Mouse (Mus musculus): ENCODE measurements around the gene Rprm. TPM values are rescaled to one million over a fixed set of nuclear protein-coding genes. Genes with fewer than 3 reads are reported as not detected.
A peak's percentile ranks its signal among the peaks of the same experiment; 100 is the strongest.

Gene Rprm
- polyA plus RNA-seq (2016; fragmentation: Nextera tagmentation; extraction: Ambion mirVana): 1.2 and 1.3 TPM in 2 replicates

DNA sequence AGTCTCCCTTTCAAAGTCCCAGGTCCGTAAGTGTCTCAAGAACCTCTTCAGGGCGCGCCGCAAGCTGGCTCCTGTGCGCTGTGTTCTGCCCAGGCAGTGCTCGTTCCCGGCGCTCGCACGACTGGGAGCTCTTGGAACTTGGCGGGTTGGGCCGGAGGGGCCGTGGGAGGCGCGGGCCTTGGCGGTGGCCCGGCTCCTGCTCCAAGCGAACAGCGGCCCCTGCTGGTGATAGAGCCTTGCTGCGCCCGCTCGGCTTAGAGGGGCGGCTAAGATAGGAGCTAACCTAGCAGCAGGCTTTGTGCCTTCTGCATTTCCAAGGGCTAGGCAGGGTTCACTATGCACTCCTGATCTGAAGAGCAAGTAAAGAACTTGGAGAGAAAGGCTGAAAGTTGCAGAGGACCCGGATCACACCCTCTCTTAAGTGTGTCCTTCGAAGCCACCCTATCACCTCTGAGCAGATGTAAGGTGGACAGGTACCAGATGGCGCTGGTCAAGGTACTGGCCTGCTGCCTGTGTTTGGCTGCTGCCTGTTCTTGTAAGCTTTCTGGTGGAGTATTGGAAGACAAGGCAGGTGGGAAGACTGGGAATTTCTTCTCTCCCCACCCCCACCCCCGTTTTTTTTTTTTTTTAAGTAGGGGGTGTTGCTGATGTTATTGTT lies at the start of gene Rprm:
TSS of gene Rprm (minus strand) at position 123 of the 658 bp plus-strand sequence.
- H3K4me1 ChIP-seq (replicated peaks): peaks cover 15% of the 10 kb centered on the region
- 2% methylated on average over 27 of the region's 27 CpGs for WGBS
- ATAC-seq (ENCODE audit: insufficient number of reproducible peaks, low FRiP score): peak; percentile 88
- H3K4me2 ChIP-seq: peak within 1 kb of the TSS; percentile 89
- H3K9me3 ChIP-seq (replicated peaks): no peaks in the 10 kb centered on the region
- H3K27me3 ChIP-seq (replicated peaks): peaks cover 29% of the 10 kb centered on the region
- H3K9ac ChIP-seq: peak within 1 kb of the TSS; percentile 21; the same call in 1 of the 2 replicates
- H3K4me3 ChIP-seq: peak within 1 kb of the TSS; percentile 53
- H3K27ac ChIP-seq (ENCODE audit: poor library complexity, severe bottlenecking): no peak within 1 kb of the TSS
- no peaks in the 10 kb centered on the region for H3K36me3 ChIP-seq

- no peaks in the 10 kb centered on the region for H3K27me3 ChIP-seq (replicated peaks)
- 79% methylated on average over 6 of the region's 6 CpGs for WGBS
These were observed 34.0 kb upstream of the Rprm start for GRCm38 (mm10) chr2:54119305-54119704.

GRCm38 (mm10) chr2:54118881-54119280 lies 33.5 kb upstream of the Rprm start:
- ATAC-seq (ENCODE audit: insufficient number of reproducible peaks, low FRiP score): no peak
- no peaks in the 10 kb centered on the region for H3K36me3 ChIP-seq
- H3K9me3 ChIP-seq (replicated peaks): no peaks in the 10 kb centered on the region
- 18% methylated on average over 3 of the region's 3 CpGs for WGBS
- no peak overlapping the region for H3K4me2 ChIP-seq
- no peak overlapping the region for H3K4me3 ChIP-seq
- no peak overlapping the region for H3K9ac ChIP-seq
- H3K27ac ChIP-seq (ENCODE audit: poor library complexity, severe bottlenecking): no peak overlapping the region
- no peaks in the 10 kb centered on the region for H3K4me1 ChIP-seq (replicated peaks)
- H3K27me3 ChIP-seq (replicated peaks): no peaks in the 10 kb centered on the region

More at GRCm38 (mm10) chr2:54119305-54119704, 34.0 kb upstream of the Rprm start:
- H3K9ac ChIP-seq: no peak overlapping the region
- H3K36me3 ChIP-seq: no peaks in the 10 kb centered on the region
- no peaks in the 10 kb centered on the region for H3K4me1 ChIP-seq (replicated peaks)
- no peak for ATAC-seq (ENCODE audit: insufficient number of reproducible peaks, low FRiP score)
- H3K27ac ChIP-seq (ENCODE audit: poor library complexity, severe bottlenecking): no peak overlapping the region
- no peaks in the 10 kb centered on the region for H3K9me3 ChIP-seq (replicated peaks)
- no peak overlapping the region for H3K4me3 ChIP-seq
- H3K4me2 ChIP-seq: no peak overlapping the region

DNA sequence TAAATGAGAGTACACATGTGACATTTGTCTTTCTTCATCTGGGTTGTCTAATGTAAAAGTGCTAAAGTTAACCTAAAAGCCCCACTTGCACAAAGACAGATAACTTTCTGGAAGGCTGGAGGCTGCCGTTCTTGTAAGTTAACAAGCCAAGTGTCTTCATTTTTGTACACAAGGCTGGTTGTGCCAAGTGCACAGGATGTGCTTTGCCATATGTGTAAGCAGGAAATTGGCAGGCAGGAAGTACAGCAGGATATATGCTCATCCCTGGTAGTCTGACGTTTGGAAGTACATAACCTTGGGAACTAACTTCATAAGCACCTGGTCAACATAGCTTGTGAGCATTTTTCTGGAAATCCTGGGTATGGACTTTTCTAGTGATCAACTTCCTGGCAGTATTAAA lies 25.9 kb upstream of the Rprm start:
- Histone ChIP-seq H3K9ac (no peak overlapping the region), H3K4me3 (no peak overlapping the region), H3K9me3 (replicated peaks) (no peaks in the 10 kb centered on the region), H3K4me1 (replicated peaks) (no peaks in the 10 kb centered on the region), H3K27me3 (replicated peaks) (no peaks in the 10 kb centered on the region), H3K4me2 (no peak overlapping the region), H3K27ac (ENCODE audit: poor library complexity, severe bottlenecking) (no peak overlapping the region), H3K36me3 (no peaks in the 10 kb centered on the region)
- 56% methylated on average over 2 of the region's 2 CpGs for WGBS
- ATAC-seq (ENCODE audit: insufficient number of reproducible peaks, low FRiP score): no peak

DNA sequence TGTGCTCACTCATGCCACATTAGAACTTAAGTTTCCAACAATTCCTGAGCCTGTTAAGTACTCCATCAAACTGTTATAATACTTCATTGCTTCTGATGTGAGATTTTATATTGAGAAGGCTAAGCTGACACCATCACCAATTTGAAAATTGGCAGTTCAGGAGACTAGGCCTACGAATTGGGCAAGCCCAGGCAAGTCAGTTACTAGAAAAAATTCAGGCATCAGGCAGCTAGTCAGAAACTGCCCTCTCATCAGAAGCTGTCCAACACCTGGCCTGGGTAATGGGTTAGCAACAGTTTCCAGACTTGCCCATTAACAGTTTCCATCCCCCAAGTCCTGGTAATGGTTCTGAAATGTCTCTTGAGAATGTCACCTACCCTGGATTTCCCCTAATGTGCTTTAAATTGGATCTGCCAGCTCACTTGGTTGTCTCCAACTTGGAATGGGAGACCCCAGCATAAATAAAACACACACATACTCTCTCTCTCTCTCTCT lies 20.9 kb upstream of the Rprm start:
- H3K4me1 ChIP-seq (replicated peaks): no peaks in the 10 kb centered on the region
- no peak overlapping the region for H3K27ac ChIP-seq (ENCODE audit: poor library complexity, severe bottlenecking)
- ATAC-seq (ENCODE audit: insufficient number of reproducible peaks, low FRiP score): no peak
- H3K36me3 ChIP-seq: no peaks in the 10 kb centered on the region
- no peak overlapping the region for H3K4me3 ChIP-seq
- no peaks in the 10 kb centered on the region for H3K27me3 ChIP-seq (replicated peaks)
- no peak overlapping the region for H3K4me2 ChIP-seq
- no peaks in the 10 kb centered on the region for H3K9me3 ChIP-seq (replicated peaks)
- WGBS: 63% methylated on average over 1 of the region's 1 CpGs
- no peak overlapping the region for H3K9ac ChIP-seq

- H3K27me3 ChIP-seq (replicated peaks): no peaks in the 10 kb centered on the region
- no peaks in the 10 kb centered on the region for H3K4me1 ChIP-seq (replicated peaks)
- H3K4me3 ChIP-seq: no peak overlapping the region
- no peak for ATAC-seq (ENCODE audit: insufficient number of reproducible peaks, low FRiP score)
- no peaks in the 10 kb centered on the region for H3K9me3 ChIP-seq (replicated peaks)
- WGBS: 73% methylated on average over 1 of the region's 1 CpGs
- no peak overlapping the region for H3K9ac ChIP-seq
- no peaks in the 10 kb centered on the region for H3K36me3 ChIP-seq
- no peak overlapping the region for H3K4me2 ChIP-seq
- H3K27ac ChIP-seq (ENCODE audit: poor library complexity, severe bottlenecking): no peak overlapping the region
These were observed 14.6 kb upstream of the Rprm start for GRCm38 (mm10) chr2:54099939-54100338.

DNA sequence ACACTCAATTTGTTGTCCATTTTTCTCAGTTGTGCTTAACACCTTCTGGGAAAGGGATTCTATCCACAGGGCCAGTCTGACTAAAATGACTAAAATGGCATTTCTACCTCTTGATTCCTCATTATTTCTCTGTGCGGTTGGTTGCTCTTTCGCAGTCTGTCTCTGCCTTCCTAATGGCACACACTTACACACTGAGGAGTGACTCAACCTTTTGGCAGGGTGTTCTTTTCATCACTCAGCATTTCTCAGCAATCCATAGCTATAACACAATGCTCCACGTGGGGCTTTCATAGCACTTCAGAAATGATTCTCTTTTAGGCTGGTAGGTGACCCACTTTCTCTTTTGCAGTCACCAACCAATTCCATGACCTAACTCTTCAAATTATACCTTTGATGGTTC lies 7.3 kb upstream of the Rprm start:
- whole genome bisulfite sequencing: 77% methylated on average over 3 of the region's 3 CpGs
- no peaks in the 10 kb centered on the region for H3K9me3 ChIP-seq (replicated peaks)
- ATAC-seq (ENCODE audit: insufficient number of reproducible peaks, low FRiP score): no peak
- H3K4me3 ChIP-seq: no peak overlapping the region
- H3K4me1 ChIP-seq (replicated peaks): no peaks in the 10 kb centered on the region
- H3K27me3 ChIP-seq (replicated peaks): no peaks in the 10 kb centered on the region
- no peak overlapping the region for H3K9ac ChIP-seq
- H3K27ac ChIP-seq (ENCODE audit: poor library complexity, severe bottlenecking): no peak overlapping the region
- no peak overlapping the region for H3K4me2 ChIP-seq
- no peaks in the 10 kb centered on the region for H3K36me3 ChIP-seq

GRCm38 (mm10) chr2:54086254-54086653 lies 902 bp upstream of the Rprm start:
- Histone ChIP-seq H3K27me3 (replicated peaks) (peaks cover 29% of the 10 kb centered on the region), H3K4me3 (no peak overlapping the region), H3K9me3 (replicated peaks) (no peaks in the 10 kb centered on the region), H3K27ac (ENCODE audit: poor library complexity, severe bottlenecking) (no peak overlapping the region), H3K36me3 (no peaks in the 10 kb centered on the region), H3K9ac (no peak overlapping the region), H3K4me2 (no peak overlapping the region), H3K4me1 (replicated peaks) (peaks cover 15% of the 10 kb centered on the region)
- no peak for ATAC-seq (ENCODE audit: insufficient number of reproducible peaks, low FRiP score)
- WGBS: 53% methylated on average over 4 of the region's 4 CpGs

GRCm38 (mm10) chr2:54084737-54085429 lies 469 bp downstream of the Rprm start:
- peak; percentile 76; the same call in 1 of the 2 replicates for ATAC-seq (ENCODE audit: insufficient number of reproducible peaks, low FRiP score)
- H3K4me2 ChIP-seq: peak overlapping the region; percentile 89
- no peaks in the 10 kb centered on the region for H3K36me3 ChIP-seq
- H3K9me3 ChIP-seq (replicated peaks): no peaks in the 10 kb centered on the region
- no peak overlapping the region for H3K27ac ChIP-seq (ENCODE audit: poor library complexity, severe bottlenecking)
- peaks cover 15% of the 10 kb centered on the region for H3K4me1 ChIP-seq (replicated peaks)
- peak overlapping the region; percentile 21; the same call in 1 of the 2 replicates for H3K9ac ChIP-seq
- WGBS: 2% methylated on average over 51 of the region's 51 CpGs
- peaks cover 29% of the 10 kb centered on the region for H3K27me3 ChIP-seq (replicated peaks)
- peak overlapping the region; percentile 53 for H3K4me3 ChIP-seq

- peak overlapping the region; percentile 51 for H3K9ac ChIP-seq
- no peaks in the 10 kb centered on the region for H3K9me3 ChIP-seq (replicated peaks)
- H3K4me3 ChIP-seq: peak overlapping the region; percentile 53
- H3K27ac ChIP-seq (ENCODE audit: poor library complexity, severe bottlenecking): no peak overlapping the region
- 5% methylated on average over 29 of the region's 29 CpGs for WGBS
- ATAC-seq (ENCODE audit: insufficient number of reproducible peaks, low FRiP score): no peak
- H3K36me3 ChIP-seq: no peaks in the 10 kb centered on the region
- peaks cover 29% of the 10 kb centered on the region for H3K27me3 ChIP-seq (replicated peaks)
- peaks cover 15% of the 10 kb centered on the region for H3K4me1 ChIP-seq (replicated peaks)
- H3K4me2 ChIP-seq: peak overlapping the region; percentile 89
These were observed 1.3 kb downstream of the Rprm start for GRCm38 (mm10) chr2:54083861-54084736.

DNA sequence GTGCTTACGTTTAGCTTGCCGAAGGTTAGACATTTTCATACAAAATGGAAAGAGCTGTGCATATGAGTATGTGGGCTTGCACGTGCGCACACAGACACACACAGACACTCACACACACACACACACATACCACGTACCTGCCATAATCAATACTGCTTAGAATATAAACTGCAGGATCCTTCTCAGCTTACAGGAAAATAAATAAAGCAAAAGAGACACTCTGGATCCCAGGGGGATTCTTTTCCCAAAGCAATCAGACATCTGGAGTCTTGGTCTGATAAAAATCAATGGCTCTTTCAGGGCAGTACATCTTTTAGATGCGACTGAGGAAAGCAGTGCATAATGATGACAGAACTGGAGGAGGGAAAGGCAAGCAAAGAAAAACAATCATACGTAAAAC lies 6.4 kb downstream of the Rprm start:
- peaks cover 11% of the 10 kb centered on the region for H3K27me3 ChIP-seq (replicated peaks)
- no peak for ATAC-seq (ENCODE audit: insufficient number of reproducible peaks, low FRiP score)
- H3K4me2 ChIP-seq: no peak overlapping the region
- H3K4me1 ChIP-seq (replicated peaks): peaks cover 4% of the 10 kb centered on the region; the same call in 1 of the 2 replicates
- H3K9ac ChIP-seq: no peak overlapping the region
- no peak overlapping the region for H3K27ac ChIP-seq (ENCODE audit: poor library complexity, severe bottlenecking)
- H3K4me3 ChIP-seq: no peak overlapping the region
- H3K9me3 ChIP-seq (replicated peaks): no peaks in the 10 kb centered on the region
- WGBS: 79% methylated on average over 7 of the region's 7 CpGs
- no peaks in the 10 kb centered on the region for H3K36me3 ChIP-seq

Measured in heart, embryonic 12.5 days (tissue).